Mouse (Mus musculus) myocyte (in vitro differentiated cells): Measurements from ENCODE around the gene Paqr9. TPM values are rescaled to one million over a fixed set of nuclear protein-coding genes. Genes with fewer than 3 reads are reported as not detected.

Experiments
- H3K27me3 ChIP-seq: one replicate; pipeline ENCODE4 v1.6.1; 2011; ENCODE audit not compliant: control insufficient read depth, insufficient read depth, insufficient read length
- H3K36me3 ChIP-seq: one replicate; pipeline ENCODE4 v1.6.1; 2011; ENCODE audit not compliant: control insufficient read depth, insufficient read depth
- H3K4me2 ChIP-seq: one replicate; pipeline ENCODE4 v1.6.1; 2011; ENCODE audit warnings: low read depth, control low read depth
- H3K4me3 ChIP-seq: one replicate; pipeline ENCODE4 v1.5.1; 2011; ENCODE audit warnings: mild to moderate bottlenecking, control low read depth, moderate library complexity
- H3K79me2 ChIP-seq: one replicate; pipeline ENCODE4 v1.6.1; 2011; ENCODE audit not compliant: control insufficient read depth, insufficient read depth
- H3ac ChIP-seq: one replicate; pipeline ENCODE4 v1.6.1; 2011; ENCODE audit not compliant: control insufficient read depth, insufficient read length
- CEBPB ChIP-seq: IDR thresholded peaks from 2 replicates; pipeline ENCODE4 v1.6.1; 2011; ENCODE audit warnings: mild to moderate bottlenecking, moderate library complexity; ENCODE audit not compliant: poor library complexity, insufficient read depth, severe bottlenecking
- E2F4 ChIP-seq: IDR thresholded peaks from one replicate; pipeline ENCODE4 v1.6.1; 2011; ENCODE audit warnings: mild to moderate bottlenecking, control low read depth, moderate library complexity; ENCODE audit not compliant: insufficient read depth
- MAX ChIP-seq: IDR thresholded peaks from one replicate; pipeline ENCODE4 v1.6.1; 2011; ENCODE audit warnings: low read depth, mild to moderate bottlenecking, control low read depth
- MYOD1 ChIP-seq, 3 experiments: IDR thresholded peaks; one replicate each; pipeline ENCODE4 v1.6.1; 2011; ENCODE audit warnings: control low read depth in 2 of 3, low read depth in 2 of 3, mild to moderate bottlenecking in 2 of 3, moderate library complexity in 1 of 3; ENCODE audit not compliant: insufficient read length in 2 of 3, control insufficient read depth in 1 of 3
- MYOG ChIP-seq, 3 experiments: IDR thresholded peaks; one replicate each; pipeline ENCODE4 v1.6.1; 2011; ENCODE audit warnings: control low read depth in 2 of 3, low read depth in 2 of 3, mild to moderate bottlenecking in 2 of 3; ENCODE audit not compliant: insufficient read length in 2 of 3, control insufficient read depth in 1 of 3, insufficient read depth in 1 of 3
- POLR2A ChIP-seq: IDR thresholded peaks from one replicate; pipeline ENCODE4 v1.6.1; 2011; ENCODE audit warnings: low read depth, mild to moderate bottlenecking, control low read depth, moderate library complexity; ENCODE audit not compliant: insufficient read length
- POLR2AphosphoS2 ChIP-seq: IDR thresholded peaks from one replicate; pipeline ENCODE4 v1.6.1; 2011; ENCODE audit warnings: low read depth, control low read depth; ENCODE audit not compliant: insufficient read length
- REST ChIP-seq: IDR thresholded peaks from one replicate; pipeline ENCODE4 v1.6.1; 2011; ENCODE audit warnings: mild to moderate bottlenecking, control low read depth, moderate library complexity; ENCODE audit not compliant: insufficient read depth, insufficient read length
- SRF ChIP-seq: IDR thresholded peaks from one replicate; pipeline ENCODE4 v1.6.1; 2011; ENCODE audit warnings: low read depth; ENCODE audit not compliant: control insufficient read depth, insufficient read length
- TCF12 ChIP-seq: IDR thresholded peaks from one replicate; pipeline ENCODE4 v1.6.1; 2011; ENCODE audit warnings: mild to moderate bottlenecking, control low read depth; ENCODE audit not compliant: poor library complexity, insufficient read depth, severe bottlenecking
- TCF3 ChIP-seq: IDR thresholded peaks from one replicate; pipeline ENCODE4 v1.6.1; 2011; ENCODE audit warnings: low read depth, control low read depth; ENCODE audit not compliant: insufficient read length
- USF1 ChIP-seq: IDR thresholded peaks from one replicate; pipeline ENCODE4 v1.6.1; 2011; ENCODE audit warnings: low read depth, mild to moderate bottlenecking, control low read depth, moderate library complexity
- polyA plus RNA-seq: library from polyadenylated mRNA; unstranded; fragments of >200 nt; fragmentation: generic; extraction: Trizol; gene quantifications from one replicate; pipeline ENCODE4 v1.2.1, GENCODE M21; 2012; ENCODE audit warnings: missing spikeins

Gene Paqr9
- polyA plus RNA-seq, 1 experiment = under 0.01 TPM

DNA sequence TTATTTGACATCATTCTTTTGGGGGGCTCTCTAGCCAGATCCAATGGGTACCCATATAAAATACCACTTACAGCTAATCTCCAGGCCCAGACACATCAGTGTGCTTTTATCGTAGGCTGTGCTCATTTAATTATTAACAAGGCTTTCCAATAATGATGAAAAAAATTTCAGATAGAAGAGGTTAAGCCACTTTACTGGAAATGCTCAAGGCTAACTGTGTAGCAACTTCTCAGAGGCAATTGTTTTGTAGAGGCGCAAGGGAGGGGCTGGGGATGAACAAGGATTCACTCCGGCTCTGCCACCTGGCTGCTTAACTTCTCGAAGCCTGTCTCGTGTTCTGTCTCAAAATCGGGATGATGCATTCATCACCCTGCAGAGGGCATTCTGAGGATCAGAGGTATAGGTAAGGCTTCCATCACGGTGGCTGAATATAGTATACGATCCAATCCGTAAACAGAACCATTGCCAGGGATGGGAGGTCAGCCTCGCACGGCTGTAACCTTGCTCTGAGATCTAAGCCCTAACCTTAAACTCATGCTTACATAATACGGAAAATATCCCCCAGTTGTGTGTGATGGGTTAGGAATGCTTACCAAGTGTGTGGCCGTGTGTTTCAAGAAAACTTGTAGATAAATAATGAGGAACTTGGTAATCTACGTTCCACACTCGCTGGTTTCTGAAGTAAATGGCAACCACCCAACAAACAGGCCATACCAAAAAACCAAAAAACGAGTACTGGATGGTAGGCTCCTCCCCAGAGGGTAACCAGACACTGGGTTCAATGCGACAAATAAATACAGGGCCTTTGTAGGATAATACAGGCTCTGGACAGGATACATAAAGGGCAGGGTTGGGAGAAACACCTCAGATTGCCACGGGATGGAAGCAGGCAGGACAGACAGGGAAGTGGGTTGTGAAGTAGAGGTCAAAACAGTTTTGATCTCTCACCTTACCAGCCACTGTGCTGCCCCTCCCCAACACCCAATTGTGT lies 4.9 kb upstream of the Paqr9 start:
- no peak overlapping the region for H3ac ChIP-seq
- H3K27me3 ChIP-seq = peaks cover 9% of the 10 kb centered on the region
- H3K4me2 ChIP-seq = no peak overlapping the region
- TF ChIP-seq TCF12 = no peak
- TF ChIP-seq TCF3 = no peak
- TF ChIP-seq E2F4 = no peak
- no peak for TF ChIP-seq USF1
- no peak for TF ChIP-seq SRF
- TF ChIP-seq MYOD1 (IDR thresholded peaks at IDR 0.05; ENCODE audit: control insufficient read depth in 1 of 3, insufficient read length in 2 of 3, low read depth in 2 of 3) = no peak
- TF ChIP-seq MAX = no peak
- no peak for TF ChIP-seq POLR2AphosphoS2
- no peak for TF ChIP-seq MYOG (IDR thresholded peaks at IDR 0.05; ENCODE audit: control insufficient read depth in 1 of 3, insufficient read depth in 1 of 3, insufficient read length in 2 of 3, low read depth in 2 of 3)
- no peak for TF ChIP-seq CEBPB
- TF ChIP-seq POLR2A = no peak
- TF ChIP-seq REST = no peak
- H3K36me3 ChIP-seq = no peaks in the 10 kb centered on the region
- no peak overlapping the region for H3K4me3 ChIP-seq
- no peaks in the 10 kb centered on the region for H3K79me2 ChIP-seq

- H3K79me2 ChIP-seq = no peaks in the 10 kb centered on the region
- no peak overlapping the region for H3K4me3 ChIP-seq
- H3K27me3 ChIP-seq = peaks cover 16% of the 10 kb centered on the region
- H3K4me2 ChIP-seq = no peak overlapping the region
- no peaks in the 10 kb centered on the region for H3K36me3 ChIP-seq
- no peak overlapping the region for H3ac ChIP-seq
- TF ChIP-seq TCF12 (no peak), USF1 (no peak), MYOG (IDR thresholded peaks at IDR 0.05; ENCODE audit: control insufficient read depth in 1 of 3, insufficient read depth in 1 of 3, insufficient read length in 2 of 3, low read depth in 2 of 3) (no peak), CEBPB (no peak), REST (no peak), MAX (no peak), POLR2A (no peak), MYOD1 (IDR thresholded peaks at IDR 0.05; ENCODE audit: control insufficient read depth in 1 of 3, insufficient read length in 2 of 3, low read depth in 2 of 3) (no peak), SRF (no peak), POLR2AphosphoS2 (no peak), E2F4 (no peak)
Measured at GRCm38 (mm10) chr9:95555233-95555740, 4.2 kb upstream of the Paqr9 start.

- H3ac ChIP-seq = no peak overlapping the region
- H3K36me3 ChIP-seq = no peaks in the 10 kb centered on the region
- no peak for TF ChIP-seq REST
- no peak overlapping the region for H3K4me2 ChIP-seq
- H3K79me2 ChIP-seq = no peaks in the 10 kb centered on the region
- H3K4me3 ChIP-seq = no peak overlapping the region
- H3K27me3 ChIP-seq = peaks cover 22% of the 10 kb centered on the region
Measured at GRCm38 (mm10) chr9:95556067-95556512, 3.4 kb upstream of the Paqr9 start.

GRCm38 (mm10) chr9:95557722-95558121 lies 1.7 kb upstream of the Paqr9 start:
- H3K27me3 ChIP-seq = peaks cover 22% of the 10 kb centered on the region

More at GRCm38 (mm10) chr9:95557722-95558121, 1.7 kb upstream of the Paqr9 start:
- no peak overlapping the region for H3K4me2 ChIP-seq
- no peak overlapping the region for H3ac ChIP-seq
- no peak for TF ChIP-seq MYOG (IDR thresholded peaks at IDR 0.05; ENCODE audit: control insufficient read depth in 1 of 3, insufficient read depth in 1 of 3, insufficient read length in 2 of 3, low read depth in 2 of 3)
- TF ChIP-seq USF1 = no peak
- TF ChIP-seq TCF3 = no peak
- TF ChIP-seq MAX = no peak
- no peak for TF ChIP-seq TCF12
- no peak for TF ChIP-seq POLR2AphosphoS2
- TF ChIP-seq SRF = no peak
- TF ChIP-seq REST = no peak
- TF ChIP-seq POLR2A = no peak
- TF ChIP-seq E2F4 = no peak
- no peak for TF ChIP-seq MYOD1 (IDR thresholded peaks at IDR 0.05; ENCODE audit: control insufficient read depth in 1 of 3, insufficient read length in 2 of 3, low read depth in 2 of 3)
- no peak for TF ChIP-seq CEBPB
- no peaks in the 10 kb centered on the region for H3K79me2 ChIP-seq
- H3K4me3 ChIP-seq = no peak overlapping the region
- no peaks in the 10 kb centered on the region for H3K36me3 ChIP-seq
